Mouse (Mus musculus) thymus, adult 18-20 months (tissue): Measurements from ENCODE around the gene Tbc1d10a.
A peak's percentile ranks its signal among the peaks of the same experiment; 100 is the strongest.

Experiments used
- DNase-seq, 2 experiments: peaks; one replicate each; pipeline ENCODE4 v3.0.0; 2022; ENCODE audit warnings: mixed read lengths in 2 of 2

Tbc1d10a gene

DNA sequence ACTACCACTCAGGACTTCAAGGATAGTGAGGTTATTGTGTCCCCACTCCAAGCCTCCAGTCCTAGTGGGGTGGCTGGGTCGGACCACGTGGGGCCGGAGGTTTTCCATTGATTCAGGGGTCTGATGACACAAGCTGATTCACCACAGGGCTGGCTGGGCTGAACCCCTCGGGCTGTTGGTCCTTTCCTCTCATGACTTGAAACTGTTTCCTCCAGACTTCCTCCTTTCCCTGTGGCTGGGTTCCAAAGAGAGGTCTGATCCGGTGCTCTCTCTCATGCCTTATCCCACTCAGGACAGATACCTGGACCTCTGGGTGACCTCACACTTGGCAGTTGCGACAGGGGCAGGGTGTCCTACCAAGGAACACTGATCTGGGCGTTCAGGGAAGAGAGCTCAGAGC, 53.6 kb downstream of the Tbc1d10a start:
- no peak for DNase-seq

DNA sequence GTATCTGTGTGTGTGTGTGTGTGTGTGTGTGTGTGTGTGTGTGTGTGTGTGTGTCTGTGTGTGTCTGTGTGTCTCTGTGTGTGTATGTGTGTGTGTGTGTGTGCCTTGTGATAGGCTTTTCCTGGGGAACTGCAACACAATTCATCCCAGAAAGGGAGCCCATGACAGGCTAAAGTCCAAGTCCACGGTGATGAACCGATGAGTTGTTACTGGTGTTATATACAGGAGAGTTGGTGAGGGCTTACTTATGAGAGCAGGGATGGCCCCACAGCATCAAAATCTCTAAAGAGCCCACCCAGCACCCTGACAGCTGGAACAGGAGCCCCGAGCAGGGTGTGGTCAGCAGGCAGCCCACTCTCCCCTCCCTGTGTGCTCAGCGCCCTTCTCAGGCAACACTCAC, 54.6 kb downstream of the Tbc1d10a start:
- DNase-seq = no peak

DNA sequence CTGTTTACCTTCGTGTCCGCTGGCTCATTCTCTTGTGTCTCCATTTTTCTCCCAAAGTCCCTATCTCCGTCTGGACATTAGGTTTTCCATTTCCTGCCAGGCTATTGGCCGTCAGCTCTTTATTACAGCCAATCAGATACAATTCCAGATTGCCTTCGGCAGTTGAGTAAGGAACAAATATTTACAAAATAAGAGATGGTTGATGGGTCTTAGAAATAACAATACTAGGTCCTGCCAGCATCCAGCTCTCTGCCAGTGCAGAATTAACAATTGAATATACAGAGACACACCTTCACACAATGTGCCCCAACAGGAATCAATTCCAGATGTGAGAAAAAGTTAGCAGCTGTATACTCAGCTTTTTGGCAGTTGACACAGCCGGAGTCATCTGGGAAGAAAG, 59.5 kb downstream of the Tbc1d10a start:
- DNase-seq = no peak

DNA sequence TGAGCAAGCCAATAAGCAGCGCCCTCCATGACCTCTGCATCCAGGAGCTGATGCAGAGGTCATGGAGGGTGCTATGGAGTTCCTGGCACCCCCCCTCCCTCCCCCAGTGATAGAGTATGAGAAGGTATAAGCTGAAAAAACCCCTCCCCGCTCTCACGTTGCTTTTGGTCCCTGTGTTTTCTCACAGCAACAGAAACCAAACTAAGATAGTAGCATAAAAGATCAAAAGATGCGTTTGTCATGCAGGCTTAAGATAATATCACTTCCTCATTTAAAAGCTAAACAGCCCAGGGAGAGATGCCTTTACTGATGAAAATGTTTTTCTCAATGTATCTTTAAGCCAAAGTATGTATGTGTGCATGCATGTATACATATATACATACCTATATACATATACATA, 60.0 kb downstream of the Tbc1d10a start:
- DNase-seq = no peak

DNA sequence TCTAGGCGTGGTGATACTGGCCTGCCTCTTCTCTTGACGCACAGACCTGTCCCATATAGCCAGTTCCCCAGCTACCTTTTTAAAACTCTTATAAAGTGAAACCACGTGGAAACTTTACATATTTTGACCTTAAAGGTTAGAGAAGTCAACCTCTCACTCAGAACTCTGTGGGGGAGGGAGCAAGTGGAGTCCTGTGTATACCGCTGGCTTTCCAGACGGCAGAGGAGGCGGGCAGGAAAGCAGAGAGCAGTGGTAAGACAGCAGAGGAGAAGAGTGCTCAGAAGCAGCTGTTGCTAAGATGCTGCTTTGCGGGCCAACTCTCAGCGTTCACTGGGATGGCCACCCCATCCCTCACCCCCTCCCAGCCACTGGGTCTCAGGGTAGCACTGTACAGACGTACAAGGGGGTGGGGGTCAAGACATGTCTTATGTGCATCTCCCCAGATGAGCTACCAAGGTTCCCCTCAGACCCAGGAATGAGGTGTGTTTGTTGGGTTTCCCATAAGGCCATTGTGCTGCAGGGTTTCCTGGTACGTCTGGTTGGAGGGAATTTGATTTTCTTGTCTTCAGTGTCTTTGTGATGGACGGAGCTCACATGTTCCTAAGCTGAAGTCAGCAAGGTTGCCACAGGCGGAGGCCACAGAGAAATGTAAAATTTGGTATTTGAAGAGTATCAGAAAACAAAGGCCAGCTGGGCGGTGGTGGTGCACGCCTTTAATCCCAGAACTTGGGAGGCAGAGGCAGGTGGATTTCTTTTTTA, 60.8 kb downstream of the Tbc1d10a start:
- no peak for DNase-seq

DNA sequence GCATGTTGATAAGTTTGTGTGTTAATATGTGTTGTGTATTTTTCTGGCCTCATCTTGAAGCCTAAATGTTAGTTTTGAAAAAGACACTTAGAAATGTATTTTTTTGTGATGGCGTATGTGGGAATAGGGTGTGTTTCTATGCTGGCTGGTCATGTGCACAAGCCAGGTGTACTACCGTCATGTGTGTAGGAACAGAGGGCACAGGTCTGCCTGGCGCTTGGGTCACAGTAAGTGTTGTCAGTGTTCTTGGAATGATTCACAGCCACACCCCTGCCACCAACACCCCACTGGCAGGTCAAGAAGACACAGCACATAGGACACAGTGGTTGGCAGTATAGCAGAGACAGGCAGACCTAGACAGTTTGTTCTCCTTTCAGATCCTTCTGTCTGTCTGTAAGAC, 62.6 kb downstream of the Tbc1d10a start:
- DNase-seq = no peak

DNA sequence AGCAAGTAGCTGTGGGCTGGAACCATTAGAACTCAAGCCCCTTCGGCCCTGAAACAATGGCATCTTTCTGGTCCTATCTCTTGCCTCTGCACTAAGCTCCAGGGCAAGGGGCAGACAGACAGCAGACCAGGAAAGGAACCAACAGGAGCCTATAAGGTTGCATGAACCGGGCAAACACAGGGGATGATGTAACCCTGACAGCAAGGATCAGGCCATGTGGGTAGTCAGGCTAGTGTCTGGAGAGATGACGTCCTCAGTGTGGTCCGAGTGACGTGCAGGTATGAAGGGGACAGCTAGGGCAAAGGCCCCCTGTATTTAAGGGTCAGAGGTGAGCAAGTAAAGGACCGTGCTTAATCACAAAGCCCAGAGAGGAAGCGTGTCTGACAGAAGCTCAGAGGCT, 63.7 kb downstream of the Tbc1d10a start:
- DNase-seq = no peak

DNA sequence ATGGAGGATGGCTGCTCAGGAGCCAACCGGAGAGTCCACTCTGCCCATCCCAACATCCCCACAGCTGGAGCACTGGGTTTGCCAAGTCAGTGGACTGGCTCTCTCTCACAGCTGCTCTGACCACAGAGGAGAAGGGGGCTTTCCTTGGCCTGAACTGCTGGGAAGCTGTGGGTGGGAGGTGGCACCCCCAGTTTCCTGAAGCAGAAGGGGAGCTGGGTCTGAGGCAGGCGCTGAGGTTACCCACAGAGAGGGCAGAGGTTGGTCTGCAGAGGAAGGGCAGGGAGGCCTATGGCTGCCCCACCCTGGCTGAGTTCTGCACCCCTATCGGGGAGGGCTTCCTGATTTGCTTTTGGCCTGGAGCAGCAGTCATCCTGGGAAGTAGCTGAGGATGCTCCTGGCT, 64.8 kb downstream of the Tbc1d10a start:
- no peak for DNase-seq

DNA sequence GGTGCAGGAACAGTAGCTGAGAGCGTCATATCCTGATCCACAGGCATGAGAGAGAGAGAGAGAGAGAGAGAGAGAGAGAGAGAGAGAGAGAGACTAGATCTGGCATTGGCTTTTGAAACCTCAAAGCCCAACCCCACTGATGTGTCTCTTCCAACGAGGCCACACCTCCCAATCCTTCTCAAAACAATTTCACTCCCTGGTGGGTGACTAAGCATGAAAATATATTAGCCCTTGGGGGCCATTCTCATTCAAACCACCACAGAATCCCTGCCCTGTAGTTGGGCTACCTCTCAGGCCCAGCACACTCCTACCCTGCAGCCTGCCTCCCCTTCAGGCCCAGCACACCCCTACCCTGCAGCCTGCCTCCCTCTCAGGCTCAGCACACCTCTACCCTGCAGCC, 66.3 kb downstream of the Tbc1d10a start:
- no peak for DNase-seq

DNA sequence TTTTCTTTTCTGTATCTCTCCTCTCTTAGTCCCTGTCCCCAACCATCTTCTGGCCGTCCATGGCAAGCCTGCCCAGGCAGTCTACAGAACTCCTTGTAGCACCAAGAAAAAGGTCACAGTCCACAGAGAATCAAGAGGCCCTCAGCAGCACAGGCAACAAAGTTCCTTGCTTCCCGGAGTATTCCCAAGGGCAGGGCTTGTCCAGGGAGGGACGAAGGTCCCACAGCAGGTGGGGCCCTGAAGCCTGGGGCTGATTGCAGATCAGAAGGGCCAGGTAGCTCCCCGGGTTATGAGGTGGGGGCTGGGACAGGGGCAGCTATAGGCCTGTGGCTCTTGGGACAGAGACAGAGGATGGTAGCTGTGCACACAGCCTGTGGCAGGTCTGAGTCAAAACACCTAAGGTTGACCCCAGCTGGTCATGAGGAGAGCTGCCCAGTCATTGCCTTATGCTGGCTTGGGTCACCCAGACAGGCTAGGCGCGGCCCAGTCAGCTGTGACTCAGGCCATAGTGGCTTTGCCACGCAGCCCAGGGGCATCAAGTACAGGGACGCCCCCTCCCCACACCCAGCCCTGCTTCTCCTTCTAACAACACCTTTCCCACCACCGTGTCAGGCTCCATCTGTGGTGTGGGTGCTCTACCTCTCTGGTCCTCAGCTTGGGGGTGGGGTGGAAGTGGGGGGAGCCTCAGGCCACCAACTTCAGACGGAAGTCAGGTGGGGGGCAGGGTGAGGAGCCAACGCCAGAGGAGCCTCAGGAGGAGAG, 70.4 kb downstream of the Tbc1d10a start, which contains the start of gene Lif:
Gene Lif (plus strand): TSS at position 712 of the 762 bp plus-strand sequence.
- DNase-seq = no peak

DNA sequence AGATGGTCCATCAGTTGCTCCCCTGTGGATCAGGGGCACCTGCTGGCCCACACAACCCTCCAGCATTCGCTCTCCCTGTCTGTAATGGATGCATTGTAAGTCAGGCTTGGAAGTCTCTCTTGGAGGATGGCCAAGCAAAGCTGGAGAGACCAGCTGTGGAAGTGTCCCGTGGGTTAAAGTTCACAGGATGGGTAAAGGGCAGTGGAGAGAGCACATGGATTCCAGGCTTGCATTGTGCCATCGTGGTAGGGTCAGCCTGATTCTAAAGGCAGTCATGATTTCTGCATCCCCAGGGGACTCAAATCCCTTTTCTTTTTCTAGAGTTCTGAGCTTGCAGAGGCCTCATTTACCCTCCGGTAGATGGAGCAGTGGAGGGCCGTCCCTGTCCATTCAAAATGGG, 71.2 kb downstream of the Tbc1d10a start:
- DNase-seq = no peak

DNA sequence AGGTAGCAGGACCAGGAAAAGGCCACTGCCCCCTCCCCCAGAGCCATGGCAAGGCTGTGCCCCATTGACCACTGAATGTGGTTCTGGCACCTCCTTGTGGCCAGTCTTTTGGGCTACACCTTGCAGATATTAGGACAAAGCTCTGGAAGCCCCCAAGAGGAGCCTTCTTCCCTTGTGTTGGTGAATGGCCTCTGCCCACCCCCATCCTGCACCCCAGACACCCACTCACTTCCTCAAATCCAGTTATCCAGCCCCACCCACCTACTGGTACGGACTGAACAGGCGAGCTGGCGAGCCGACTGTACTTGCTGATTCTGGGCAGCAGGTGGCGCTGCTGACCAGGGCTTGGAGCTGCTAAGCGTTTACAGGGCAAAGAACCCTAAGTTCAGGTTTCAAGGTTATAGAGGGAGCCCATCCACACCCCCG, 72.1 kb downstream of the Tbc1d10a start:
- peak; percentile 66 to 71 for DNase-seq

DNA sequence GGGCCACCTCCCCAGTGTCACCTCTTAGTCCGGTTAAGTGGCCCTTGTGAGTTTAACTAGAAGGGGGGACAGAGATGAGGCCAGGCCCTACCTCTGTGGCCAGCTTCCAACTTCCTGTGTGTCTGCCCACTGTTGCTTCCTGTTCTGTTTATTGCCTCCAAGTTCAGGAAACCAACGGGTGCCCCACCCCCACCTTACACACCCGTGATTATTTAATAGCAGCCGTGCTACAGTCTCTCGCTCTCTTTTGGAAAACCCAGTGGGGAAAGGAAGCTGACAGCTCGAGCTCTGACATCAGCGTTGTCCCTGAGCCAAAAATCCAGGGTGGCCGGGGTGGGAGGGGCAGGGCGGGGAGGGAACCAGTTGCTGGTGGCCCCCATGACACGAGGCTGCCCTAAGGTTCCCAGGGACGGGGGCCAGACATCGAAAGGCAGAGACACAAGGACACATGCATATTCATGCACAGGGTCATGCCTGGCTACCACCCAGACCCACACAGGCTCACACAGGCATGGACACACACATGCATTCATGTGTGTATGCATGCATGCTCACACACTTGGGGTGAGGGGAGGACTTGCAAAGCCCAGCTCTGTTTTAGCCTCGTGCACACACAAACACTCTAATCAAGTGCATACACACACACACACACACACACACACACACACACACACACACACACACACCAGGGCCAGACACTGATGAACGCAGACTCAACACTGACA, 74.0 kb downstream of the Tbc1d10a start:
- no peak for DNase-seq

DNA sequence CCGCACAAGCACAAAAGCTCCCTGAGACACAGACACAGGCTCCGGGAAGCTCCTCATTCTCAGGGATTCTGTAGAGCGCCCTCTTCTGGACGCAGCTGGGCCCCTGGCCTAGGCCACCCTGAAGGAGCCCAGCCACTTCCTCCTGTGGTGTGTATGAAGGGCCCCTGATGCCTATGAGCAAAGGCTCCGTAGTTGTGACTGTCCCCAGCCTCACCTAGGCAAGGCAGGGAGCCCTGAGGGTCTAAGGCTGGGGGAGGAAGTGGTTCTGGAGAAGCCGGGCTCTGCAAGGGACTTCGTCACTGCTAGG, 74.6 kb downstream of the Tbc1d10a start:
- DNase-seq = peak; percentile 32 to 49

DNA sequence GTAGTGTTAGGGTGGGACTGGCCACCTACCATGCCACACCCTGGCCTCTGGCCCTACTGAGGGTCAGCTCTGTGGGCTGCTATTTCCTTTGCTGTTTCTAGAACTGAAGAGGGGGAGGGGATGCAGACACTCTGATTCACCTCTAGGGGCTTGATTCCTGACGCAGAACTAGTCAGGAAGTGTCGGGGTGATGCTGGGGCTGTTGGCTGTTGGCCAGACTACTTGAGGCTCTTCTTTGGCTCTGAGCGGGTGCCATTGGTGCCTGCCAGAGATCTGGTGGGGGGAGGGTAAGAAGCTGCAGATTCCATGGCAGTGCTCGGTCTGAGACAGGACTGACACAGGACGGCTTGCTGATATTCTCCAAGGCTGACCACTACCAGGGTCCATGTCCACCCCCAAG, 75.4 kb downstream of the Tbc1d10a start:
- DNase-seq = no peak

DNA sequence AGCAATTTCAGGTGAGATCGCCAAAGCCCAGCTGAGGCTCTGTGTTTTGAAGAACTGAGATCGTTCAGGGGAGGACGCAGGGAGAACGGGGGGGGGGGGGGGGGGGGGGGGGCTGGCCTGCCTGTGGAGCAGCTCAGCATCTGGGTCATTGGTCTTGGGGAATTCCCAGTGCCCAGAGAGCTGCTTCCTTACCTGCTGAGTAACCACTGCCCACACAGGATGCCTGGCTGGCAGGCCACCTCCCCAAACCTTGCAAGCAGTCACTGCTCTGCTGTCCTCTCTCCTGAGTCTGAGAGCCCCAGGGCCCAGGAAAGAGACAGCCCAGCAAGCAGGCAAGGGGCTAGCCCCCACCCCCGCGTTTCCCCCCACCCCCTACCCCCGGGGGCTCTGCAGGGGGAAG, 76.3 kb downstream of the Tbc1d10a start:
- DNase-seq = no peak

DNA sequence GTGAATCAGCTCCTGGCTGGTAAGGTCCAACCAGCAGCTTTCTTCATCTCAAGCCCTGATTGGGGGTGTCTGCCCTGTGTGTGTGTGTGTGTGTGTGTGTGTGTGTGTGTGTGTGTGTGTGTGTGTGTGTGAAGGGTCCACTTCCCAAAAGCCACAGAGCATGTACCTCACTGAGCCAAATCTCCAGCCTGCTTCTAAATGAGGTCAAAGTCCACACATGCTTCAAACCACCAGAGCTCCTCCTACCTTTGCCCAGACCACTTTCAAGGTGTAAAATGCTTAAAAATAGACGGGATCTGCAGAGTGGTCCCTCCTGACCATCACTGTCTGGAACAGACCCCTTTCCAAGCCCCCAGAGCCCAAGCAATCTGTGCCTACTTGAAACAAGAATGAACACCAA, 76.7 kb downstream of the Tbc1d10a start:
- DNase-seq = no peak

DNA sequence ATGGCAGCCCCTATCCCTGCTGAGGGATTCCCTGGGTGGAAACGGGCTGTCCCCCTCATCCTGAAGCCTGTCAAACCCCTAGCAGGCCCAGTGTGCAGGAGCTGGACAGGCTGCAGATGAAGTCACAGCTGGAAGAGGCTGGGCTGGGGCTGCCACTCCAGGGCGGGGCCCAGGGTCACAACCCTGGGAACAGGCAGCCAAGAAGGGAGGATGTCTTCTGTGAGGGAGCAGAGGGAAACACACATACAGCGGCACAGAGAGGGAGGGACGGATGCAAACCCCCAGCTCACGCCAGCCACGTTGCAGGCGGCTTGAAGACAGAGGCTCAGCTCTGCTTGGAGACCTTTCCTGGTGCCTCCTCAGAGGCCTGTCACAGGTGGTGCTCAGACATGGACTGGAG, 77.5 kb downstream of the Tbc1d10a start:
- DNase-seq = no peak
